Mouse (Mus musculus) brain, adult 2 months (tissue): ENCODE measurements at regions not wholly inside any gene's neighbourhood (a gene's known extent, or its start where the extent isn't known, plus 50 kb on each side); places are given as distances from the start of the nearest gene placed in this dataset.
"Not testable (repeated sequence)": the region's sequence is repeated elsewhere in the genome, so short reads cannot be mapped to it uniquely, and the experiment has no call there.

ENCODE experiments used
- DNase-seq: peaks from one replicate; pipeline ENCODE4 v3.0.0; 2011; ENCODE audit warnings: low read depth, low spot score

DNA sequence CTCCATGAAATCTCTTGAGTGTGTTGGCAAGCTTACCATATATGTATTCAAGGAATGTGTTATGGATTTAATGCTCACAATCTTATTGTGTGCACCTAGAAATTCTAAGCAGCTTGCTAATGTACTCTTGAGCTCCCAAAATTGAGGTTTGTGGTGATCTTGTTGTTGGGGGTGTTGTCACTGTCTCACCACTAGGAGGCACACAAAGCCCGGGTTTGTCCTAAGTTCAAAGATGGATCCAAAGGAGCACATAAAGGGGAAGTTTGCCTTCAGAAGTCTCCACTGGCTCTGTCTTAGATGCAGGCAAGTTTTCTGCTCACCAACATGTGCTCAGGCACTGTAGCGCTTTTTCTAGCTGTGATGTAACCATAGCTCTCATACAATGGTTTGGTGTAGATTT lies 151.8 kb downstream of the Mrgpra4 start:
- peak; percentile 2 for DNase-seq

DNA sequence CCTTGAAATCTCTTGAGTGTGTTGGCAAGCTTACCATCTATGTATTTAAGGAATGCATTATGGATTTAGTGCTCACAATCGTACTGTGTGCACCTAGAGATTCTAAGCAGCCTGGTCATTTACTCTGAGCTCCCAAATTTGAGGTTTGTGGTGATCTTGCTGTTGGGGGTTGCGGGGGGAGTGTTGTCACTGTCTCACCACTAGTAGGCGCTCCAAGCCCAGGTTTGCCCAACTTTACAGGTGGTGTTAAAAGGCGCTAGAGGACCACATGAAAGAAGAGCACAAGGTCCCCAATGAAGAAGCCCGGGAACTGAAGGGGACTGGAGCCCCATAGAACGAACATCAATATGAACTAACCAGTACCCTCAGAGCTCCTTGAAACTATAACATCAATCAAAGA lies 180.2 kb upstream of the Mrgpra3 start:
- no peak for DNase-seq

DNA sequence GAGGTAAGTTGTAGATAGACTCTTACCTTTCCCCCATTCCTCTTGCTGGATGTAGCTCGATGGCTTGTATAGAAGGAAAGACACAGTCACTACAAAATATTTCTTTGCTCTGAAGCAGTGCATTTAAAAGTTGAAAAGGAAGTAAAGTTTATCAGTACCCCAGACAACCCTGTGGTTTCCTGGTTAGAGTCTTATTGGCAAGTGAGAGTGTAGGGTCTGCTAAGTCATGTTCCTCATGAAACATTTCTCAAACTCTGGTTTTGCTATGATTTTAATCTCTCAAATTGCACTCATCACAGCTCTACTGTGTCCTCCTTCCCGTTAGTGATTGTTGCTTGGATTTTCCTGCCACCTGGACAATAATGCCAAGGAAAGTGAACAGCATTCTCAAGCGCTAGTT lies 146.4 kb upstream of the Mrgpra3 start:
- no peak for DNase-seq

DNA sequence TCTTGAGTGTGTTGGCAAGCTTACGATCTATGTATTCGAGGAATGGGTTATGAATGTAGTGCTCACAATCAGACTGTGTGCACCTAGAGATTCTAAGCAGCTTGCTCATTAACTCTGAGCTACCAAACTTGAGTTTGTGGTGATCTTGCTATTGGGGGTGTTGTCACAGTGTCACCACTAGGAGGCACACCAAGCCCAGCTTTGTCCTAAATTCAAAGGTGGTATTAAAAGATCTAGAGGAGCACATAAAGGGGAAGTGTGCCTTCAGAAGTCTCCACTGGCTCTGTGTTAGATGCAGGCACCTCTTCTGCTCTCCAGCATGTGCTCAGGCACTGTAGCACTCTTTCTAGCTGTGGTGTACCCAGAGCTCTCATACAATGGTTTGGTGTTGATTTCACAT lies 138.9 kb upstream of the Mrgpra3 start:
- DNase-seq = not testable (repeated sequence)

DNA sequence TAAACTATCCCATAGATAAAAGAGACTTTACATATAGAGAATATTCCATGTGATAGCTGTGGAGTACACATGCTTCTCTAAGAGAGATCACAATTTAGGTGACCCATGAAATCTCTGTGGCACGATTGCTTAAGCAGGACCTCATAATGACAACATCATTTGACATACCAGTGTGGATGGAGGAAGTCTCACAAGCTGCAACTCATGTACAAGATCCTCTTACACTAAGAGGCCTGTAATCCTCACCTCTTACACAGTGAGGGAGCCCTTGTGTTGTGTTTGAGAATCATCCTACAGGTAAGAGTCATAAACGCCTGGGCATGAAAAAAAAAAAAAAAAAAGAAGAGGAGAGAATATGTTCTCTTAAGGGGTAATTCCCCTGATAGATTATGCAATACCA lies 89.9 kb upstream of the Mrgpra3 start:
- no peak for DNase-seq

DNA sequence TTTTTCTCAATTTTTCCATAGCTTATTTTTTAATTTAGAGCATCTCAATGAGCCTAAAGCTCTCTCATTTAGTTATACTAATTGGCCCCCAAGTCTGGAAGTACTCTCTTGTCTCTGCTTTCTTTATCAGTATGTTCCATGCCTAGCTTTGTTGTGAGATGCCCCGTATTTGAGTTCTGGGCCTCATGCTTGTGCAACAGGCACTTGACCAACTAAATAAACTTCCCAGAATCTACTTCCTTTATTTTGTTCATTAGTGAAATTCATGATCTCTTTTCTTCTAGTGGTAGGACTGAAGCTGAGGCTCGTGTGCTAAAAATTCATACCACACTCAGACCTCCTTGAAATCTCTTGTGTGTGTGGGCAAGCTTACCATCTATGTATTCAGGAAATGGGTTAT lies 75.8 kb upstream of the Mrgpra3 start:
- no peak for DNase-seq
